Mouse (Mus musculus) heart, embryonic 15.5 days (tissue): ENCODE measurements around the gene Gm49396. TPM values are rescaled to one million over a fixed set of nuclear protein-coding genes. Genes with fewer than 3 reads are reported as not detected.
A peak's percentile ranks its signal among the peaks of the same experiment; 100 is the strongest.

Experiments
- microRNA-seq: library from miRNA; unstranded; fragments of <30 nt; microRNA quantifications from one replicate; pipeline ENCODE4, GENCODE M21; 2016
- polyA plus RNA-seq: library from polyadenylated mRNA; unstranded; fragments of >200 nt; fragmentation: Nextera tagmentation; extraction: Ambion mirVana; gene quantifications from 2 replicates; pipeline ENCODE4 v1.2.1, GENCODE M21; 2015

The Gm49396 gene
- polyA plus RNA-seq, 1 experiment from 2014 or later = 8.4 TPM

Small RNA genes lying within 50 kb of the gene (microRNA-seq; reads per million reads assigned to microRNA genes)
- 3.4 reads per million, percentile 12 among the genes with 10 or more reads in this experiment for gene Gm38670
- not detected for gene Mir3569

Other genes starting within 250 kb of the Gm49396 start
- 6.1 and 18.8 TPM in 2 replicates for gene Syne4, start 248.5 kb upstream of the Gm49396 start, polyA plus RNA-seq
- gene E130208F15Rik, start 241.6 kb upstream of the Gm49396 start, polyA plus RNA-seq = 5.1 TPM in 1 of 2 replicates, not detected in the other
- gene Sdhaf1, start 239.4 kb upstream of the Gm49396 start, polyA plus RNA-seq = 14.4 and 17.5 TPM in 2 replicates
- 1.4 and 2.1 TPM in 2 replicates for gene Lrfn3, start 200.6 kb upstream of the Gm49396 start, polyA plus RNA-seq
- 27.1 and 46.0 TPM in 2 replicates for gene Tyrobp, start 149.6 kb upstream of the Gm49396 start, polyA plus RNA-seq
- gene Hcst, start 143.5 kb upstream of the Gm49396 start, polyA plus RNA-seq = 0.98 and 2.7 TPM in 2 replicates
- gene Nfkbid, start 141.6 kb upstream of the Gm49396 start, polyA plus RNA-seq = 0.76 and 1.5 TPM in 2 replicates
- gene Aplp1, start 117.8 kb upstream of the Gm49396 start, polyA plus RNA-seq = 14.7 and 21.7 TPM in 2 replicates
- gene Kirrel2, start 105.7 kb upstream of the Gm49396 start, polyA plus RNA-seq = 0.16 TPM in 2 replicates
- gene Nphs1, start 105.0 kb upstream of the Gm49396 start, polyA plus RNA-seq = 0.09 and 0.14 TPM in 2 replicates
- gene Prodh2, start 69.7 kb upstream of the Gm49396 start, polyA plus RNA-seq = 0.15 and 0.74 TPM in 2 replicates
- gene Arhgap33, start 28.3 kb upstream of the Gm49396 start, polyA plus RNA-seq = 6.2 and 8.1 TPM in 2 replicates
- 155 and 176 TPM in 2 replicates for gene Hspb6, start 11.2 kb upstream of the Gm49396 start, polyA plus RNA-seq
- gene Proser3, start 11.0 kb upstream of the Gm49396 start, polyA plus RNA-seq = 8.0 and 9.4 TPM in 2 replicates
- 32.7 and 33.1 TPM in 2 replicates for gene Lin37, start 3.5 kb upstream of the Gm49396 start, polyA plus RNA-seq
- 90.0 and 97.8 TPM in 2 replicates for gene U2af1l4, start within 50 bp of the Gm49396 start, polyA plus RNA-seq
- gene Psenen, start 283 bp downstream of the Gm49396 start, polyA plus RNA-seq = 104 and 106 TPM in 2 replicates
- gene Igflr1, start 2.1 kb downstream of the Gm49396 start, polyA plus RNA-seq = 3.7 and 4.0 TPM in 2 replicates
- gene Kmt2b, start 25.4 kb downstream of the Gm49396 start, polyA plus RNA-seq = 4.2 and 4.4 TPM in 2 replicates
- 0.14 and 0.23 TPM in 2 replicates for gene Zbtb32, start 35.6 kb downstream of the Gm49396 start, polyA plus RNA-seq
- gene Upk1a, start 49.5 kb downstream of the Gm49396 start, polyA plus RNA-seq = 0.43 and 1.4 TPM in 2 replicates
- 1,740 and 2,396 TPM in 2 replicates for gene Cox6b1, start 62.8 kb downstream of the Gm49396 start, polyA plus RNA-seq
- not detected in 2 replicates for gene Etv2, start 72.5 kb downstream of the Gm49396 start, polyA plus RNA-seq
- 73.7 and 92.8 TPM in 2 replicates for gene Rbm42, start 87.0 kb downstream of the Gm49396 start, polyA plus RNA-seq
- gene Haus5, start 101.7 kb downstream of the Gm49396 start, polyA plus RNA-seq = 23.4 and 33.8 TPM in 2 replicates
- gene Pmis2, start 108.3 kb downstream of the Gm49396 start, polyA plus RNA-seq = not detected in 2 replicates
- gene 2200002J24Rik, start 135.6 kb downstream of the Gm49396 start, polyA plus RNA-seq = 1.0 and 1.4 TPM in 2 replicates
- 0.37 and 0.62 TPM in 2 replicates for gene Atp4a, start 148.9 kb downstream of the Gm49396 start, polyA plus RNA-seq
- gene Tmem147, start 166.2 kb downstream of the Gm49396 start, polyA plus RNA-seq = 167 and 172 TPM in 2 replicates
- gene Gapdhs, start 180.3 kb downstream of the Gm49396 start, polyA plus RNA-seq = 0.13 TPM in 1 of 2 replicates, not detected in the other
- 1.2 and 1.5 TPM in 2 replicates for gene Sbsn, start 188.1 kb downstream of the Gm49396 start, polyA plus RNA-seq
- 2.8 and 3.6 TPM in 2 replicates for gene Dmkn, start 200.4 kb downstream of the Gm49396 start, polyA plus RNA-seq
- gene Krtdap, start 224.6 kb downstream of the Gm49396 start, polyA plus RNA-seq = 3.8 and 6.4 TPM in 2 replicates